Mouse (Mus musculus) midbrain, postnatal 0 days (tissue): ENCODE measurements around the gene Rsph14. TPM values are rescaled to one million over a fixed set of nuclear protein-coding genes. Genes with fewer than 3 reads are reported as not detected.
A peak's percentile ranks its signal among the peaks of the same experiment; 100 is the strongest.

ENCODE experiments used
- ATAC-seq: fragments of 200-750 bp; cut with Nextera tagmentation; 2 replicates; pipeline ENCODE4 v1.8.0; 2017; ENCODE audit warnings: moderate number of reproducible peaks, mild to moderate bottlenecking, moderate TSS enrichment, moderate library complexity; ENCODE audit not compliant: low FRiP score
- DNase-seq: peaks from one replicate; pipeline ENCODE4 v3.0.0-alpha.2; 2015; ENCODE audit warnings: low spot score
- H3K27ac ChIP-seq: fragments of 300-500 bp; sonication (generic); 2 replicates; pipeline ENCODE4 v1.5.1; 2014; ENCODE audit warnings: low read depth, mild to moderate bottlenecking, low read length, mixed read lengths
- H3K27me3 ChIP-seq: fragments of 300-500 bp; sonication (generic); 2 replicates; pipeline ENCODE4 v1.6.1; 2014; ENCODE audit warnings: low read length, control low read depth, mixed read lengths; ENCODE audit not compliant: insufficient read depth
- H3K36me3 ChIP-seq: fragments of 300-500 bp; sonication (generic); 2 replicates; pipeline ENCODE4 v1.6.1; 2014; ENCODE audit warnings: low read length, control low read depth, mixed read lengths; ENCODE audit not compliant: insufficient read depth
- H3K4me1 ChIP-seq: fragments of 300-500 bp; sonication (generic); 2 replicates; pipeline ENCODE4 v1.6.1; 2014; ENCODE audit warnings: mild to moderate bottlenecking, control low read depth, antibody characterized with exemption, low read length, mixed read lengths; ENCODE audit not compliant: insufficient read depth
- H3K4me2 ChIP-seq: fragments of 300-500 bp; sonication (generic); 2 replicates; pipeline ENCODE4 v1.6.1; 2014; ENCODE audit warnings: low read depth, mild to moderate bottlenecking, low read length, mixed read lengths; ENCODE audit not compliant: poor library complexity, severe bottlenecking
- H3K4me3 ChIP-seq: fragments of 300-500 bp; sonication (generic); 2 replicates; pipeline ENCODE4 v1.5.1; 2014; ENCODE audit warnings: low read depth, mild to moderate bottlenecking, low read length, moderate library complexity
- H3K9ac ChIP-seq: fragments of 300-500 bp; sonication (generic); replicated peaks from 2 replicates; pipeline ENCODE4 v1.6.1; 2014; ENCODE audit warnings: mild to moderate bottlenecking, low read length, moderate library complexity, mixed read lengths; ENCODE audit not compliant: poor library complexity, severe bottlenecking
- H3K9me3 ChIP-seq: fragments of 300-500 bp; sonication (generic); 2 replicates; pipeline ENCODE4 v1.6.1; 2016; ENCODE audit warnings: low read length, control low read depth
- CTCF ChIP-seq: IDR thresholded peaks from 2 replicates; pipeline ENCODE4 v1.5.1; 2016; ENCODE audit warnings: antibody characterized with exemption, mild to moderate bottlenecking
- WGBS: fragments of 180-500 bp; shearing (Covaris S2); extraction: QIAGEN DNeasy Blood & Tissue Kit; methylation state at CpG from one replicate; pipeline ENCODE4 v1.1.7; 2014; 5-methylcytosine and 5-hydroxymethylcytosine counted together
- polyA plus RNA-seq: library from polyadenylated mRNA; unstranded; fragments of >200 nt; fragmentation: Nextera tagmentation; extraction: Ambion mirVana; gene quantifications from 2 replicates; pipeline ENCODE4 v1.2.1, GENCODE M21; 2015
- total RNA-seq: library from RNA; depleted of rRNA; stranded (reverse); fragments of >200 nt; gene quantifications from 2 replicates; pipeline ENCODE4 v1.2.3, GENCODE M21; 2014

The Rsph14 gene
- total and polyA plus RNA-seq, 2 experiments from 2014 or later = 0.27 to 1.2 TPM

DNA sequence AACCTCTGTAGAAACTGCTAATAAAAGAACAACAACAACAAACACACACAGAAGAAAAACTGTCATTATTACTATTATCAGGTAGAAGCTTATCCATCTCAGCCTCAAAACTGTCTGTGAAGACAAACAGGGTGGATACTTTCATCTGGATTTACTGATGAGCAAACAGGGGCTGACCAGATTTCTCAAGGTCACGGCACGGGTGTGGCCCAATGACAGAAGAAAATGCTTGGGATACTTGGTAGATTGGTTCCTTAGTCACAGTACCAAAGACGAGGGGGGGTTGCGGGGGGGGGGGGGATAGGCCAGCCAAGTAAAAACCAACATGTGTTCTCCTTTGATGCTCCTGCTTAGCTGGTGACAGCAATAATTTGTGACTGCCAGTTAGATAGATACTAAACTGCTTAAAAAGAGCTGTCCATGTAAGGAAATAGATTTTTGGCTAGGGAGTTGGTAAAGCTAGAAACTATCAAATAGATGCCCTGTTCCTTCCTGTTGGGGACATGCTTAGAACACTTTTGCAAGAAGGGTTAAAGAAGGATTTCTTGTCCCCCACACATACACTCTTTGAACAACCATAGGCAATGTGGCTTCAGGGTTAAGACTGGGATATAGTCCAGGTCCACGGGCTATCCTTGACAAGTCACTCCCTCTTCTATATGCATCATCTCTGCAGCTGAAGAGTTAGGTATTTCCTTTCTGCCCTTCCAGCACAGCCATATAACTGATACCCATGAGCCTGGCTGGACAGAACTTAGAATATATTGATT, 856 bp downstream of the Rsph14 start:
- no peak for TF ChIP-seq CTCF
- Histone ChIP-seq H3K4me2 (no peak overlapping the region), H3K9me3 (no peaks in the 10 kb centered on the region), H3K36me3 (no peaks in the 10 kb centered on the region), H3K9ac (no peak overlapping the region), H3K4me3 (no peak overlapping the region), H3K27ac (peak overlapping the region; percentile 12; the same call in 1 of the 2 replicates), H3K27me3 (no peaks in the 10 kb centered on the region), H3K4me1 (peaks cover 11% of the 10 kb centered on the region)
- WGBS = 78% methylated on average over 5 of the region's 5 CpGs
- no peak for DNase-seq
- no peak for ATAC-seq

DNA sequence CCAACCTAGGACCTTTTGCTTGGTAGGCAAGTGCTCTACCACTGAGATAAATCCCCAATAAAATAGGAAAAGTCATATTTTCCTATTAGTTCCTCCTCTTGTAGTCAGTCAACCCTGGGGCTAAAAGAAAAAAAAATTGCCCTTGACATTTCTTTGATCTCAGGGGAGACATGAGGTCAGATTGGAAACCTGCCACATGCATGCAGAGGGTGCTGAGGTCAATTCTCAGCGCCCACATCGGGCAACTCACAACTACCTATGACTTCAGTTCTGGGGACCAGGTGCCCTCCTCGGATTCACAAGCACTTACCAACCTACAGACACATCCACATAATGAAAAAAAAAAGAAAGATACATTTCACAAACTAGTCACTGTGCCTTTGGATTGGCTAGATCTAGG, 2.2 kb downstream of the Rsph14 start:
- H3K27ac ChIP-seq = no peak overlapping the region
- TF ChIP-seq CTCF = no peak
- no peaks in the 10 kb centered on the region for H3K9me3 ChIP-seq
- ATAC-seq = no peak
- H3K9ac ChIP-seq = no peak overlapping the region
- no peaks in the 10 kb centered on the region for H3K27me3 ChIP-seq
- H3K36me3 ChIP-seq = no peaks in the 10 kb centered on the region
- no peak for DNase-seq
- H3K4me2 ChIP-seq = no peak overlapping the region
- peaks cover 11% of the 10 kb centered on the region for H3K4me1 ChIP-seq
- WGBS = 82% methylated on average over 3 of the region's 3 CpGs
- no peak overlapping the region for H3K4me3 ChIP-seq

DNA sequence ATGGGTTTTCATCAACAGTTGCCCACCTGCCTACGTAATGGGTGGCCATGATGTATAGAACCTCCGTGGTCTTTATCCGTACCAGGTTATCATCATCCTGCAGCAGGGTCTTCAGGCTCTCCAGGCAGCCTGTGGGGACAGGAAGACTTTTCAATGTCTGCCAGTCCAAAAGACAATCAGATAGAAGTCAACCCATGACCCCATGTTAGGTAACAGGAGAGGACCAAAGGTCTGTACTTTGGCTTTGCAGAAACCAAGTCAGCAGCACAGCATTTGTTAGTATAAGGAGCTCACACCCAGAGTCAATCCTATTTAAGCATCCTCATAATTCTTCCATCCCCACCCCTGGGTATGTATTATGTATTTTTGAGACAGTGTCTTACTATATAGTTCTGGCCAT, 2.7 kb downstream of the Rsph14 start:
- Histone ChIP-seq H3K27me3 (no peaks in the 10 kb centered on the region), H3K9me3 (no peaks in the 10 kb centered on the region), H3K4me2 (no peak overlapping the region), H3K27ac (no peak overlapping the region), H3K4me1 (peaks cover 11% of the 10 kb centered on the region), H3K4me3 (no peak overlapping the region), H3K36me3 (no peaks in the 10 kb centered on the region), H3K9ac (no peak overlapping the region)
- DNase-seq (no peak), ATAC-seq (no peak)
- no peak for TF ChIP-seq CTCF
- 88% methylated on average over 3 of the region's 3 CpGs for WGBS

DNA sequence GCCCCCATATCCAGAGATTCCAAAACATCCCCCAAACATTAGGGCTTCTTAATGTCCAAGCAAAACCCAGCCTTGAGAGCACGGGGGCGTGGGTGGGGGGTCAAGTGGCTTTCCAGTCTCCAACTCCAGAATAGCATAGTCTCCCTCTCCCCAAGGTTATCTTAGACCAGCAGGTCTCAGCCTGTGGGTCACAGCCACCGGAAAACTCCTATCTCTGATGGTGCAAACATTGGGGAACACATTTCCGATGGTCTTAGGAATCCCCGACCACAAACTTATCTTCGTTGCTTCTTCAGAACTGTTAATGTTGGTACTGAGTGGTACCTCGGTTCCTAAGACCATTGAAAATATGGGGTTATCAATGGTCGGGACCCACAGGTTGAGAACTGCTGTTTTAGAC, 3.6 kb downstream of the Rsph14 start:
- H3K4me3 ChIP-seq = no peak overlapping the region
- no peak overlapping the region for H3K27ac ChIP-seq
- WGBS = 85% methylated on average over 8 of the region's 8 CpGs
- H3K36me3 ChIP-seq = no peaks in the 10 kb centered on the region
- H3K9me3 ChIP-seq = no peaks in the 10 kb centered on the region
- H3K27me3 ChIP-seq = no peaks in the 10 kb centered on the region
- no peak overlapping the region for H3K4me2 ChIP-seq
- ATAC-seq (no peak), DNase-seq (no peak)
- no peak overlapping the region for H3K9ac ChIP-seq
- peaks cover 11% of the 10 kb centered on the region for H3K4me1 ChIP-seq
- no peak for TF ChIP-seq CTCF

DNA sequence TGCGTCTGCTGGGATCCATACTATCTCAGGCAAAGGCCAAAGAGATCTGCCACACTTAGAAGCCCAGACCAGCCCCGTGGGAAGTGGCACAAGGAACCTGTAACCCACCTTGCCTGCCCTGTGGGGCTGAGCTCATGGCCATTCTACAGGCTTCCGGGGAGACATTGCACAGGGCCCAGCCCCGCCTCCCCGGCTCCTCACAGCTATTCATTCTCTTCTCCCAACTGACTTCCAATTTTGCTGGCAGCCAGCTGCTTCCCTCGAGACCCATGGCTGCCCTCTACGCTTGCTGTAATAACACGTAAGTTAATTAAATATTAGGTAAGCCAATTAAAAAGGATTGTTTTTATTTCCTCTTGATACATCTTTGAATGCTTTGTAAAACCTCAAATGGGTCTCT, 5.9 kb downstream of the Rsph14 start:
- no peaks in the 10 kb centered on the region for H3K36me3 ChIP-seq
- H3K27me3 ChIP-seq = no peaks in the 10 kb centered on the region
- H3K9me3 ChIP-seq = no peaks in the 10 kb centered on the region
- WGBS = 53% methylated on average over 8 of the region's 8 CpGs
- no peaks in the 10 kb centered on the region for H3K4me1 ChIP-seq
- TF ChIP-seq CTCF = no peak
- H3K4me2 ChIP-seq = no peak overlapping the region
- no peak overlapping the region for H3K4me3 ChIP-seq
- no peak overlapping the region for H3K9ac ChIP-seq
- no peak for ATAC-seq
- DNase-seq = no peak
- H3K27ac ChIP-seq = no peak overlapping the region

DNA sequence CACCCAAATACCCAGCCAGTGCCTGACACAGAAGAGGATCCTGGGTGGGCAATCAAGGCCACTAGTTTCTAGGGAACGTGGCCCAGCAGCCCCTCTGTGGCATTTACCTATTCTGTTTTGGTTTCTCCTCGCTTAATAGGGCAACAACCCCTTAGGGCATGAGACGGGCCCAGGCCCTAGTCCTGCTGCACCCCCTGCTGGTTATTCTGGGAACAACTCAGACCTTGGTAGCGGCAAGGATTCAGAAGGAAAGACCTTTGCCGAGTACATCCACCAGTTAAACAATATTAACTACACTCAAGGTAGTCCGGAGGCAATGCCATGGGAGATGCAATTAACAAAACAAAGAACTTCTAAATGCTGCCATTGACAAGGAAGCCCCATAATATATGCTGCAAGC, 11.2 kb downstream of the Rsph14 start:
- Histone ChIP-seq H3K27me3 (no peaks in the 10 kb centered on the region), H3K4me3 (no peak overlapping the region), H3K4me2 (no peak overlapping the region), H3K9ac (no peak overlapping the region), H3K27ac (no peak overlapping the region), H3K9me3 (no peaks in the 10 kb centered on the region), H3K4me1 (no peaks in the 10 kb centered on the region), H3K36me3 (peaks cover 6% of the 10 kb centered on the region; the same call in 1 of the 2 replicates)
- DNase-seq = peak; percentile 78
- peak; percentile 39; the same call in 1 of the 2 replicates for ATAC-seq
- 13% methylated on average over 6 of the region's 6 CpGs for WGBS
- TF ChIP-seq CTCF = peak; percentile 88
